Mouse (Mus musculus) bone marrow, adult 2 months (tissue): ENCODE data around the gene Pkib. TPM values are rescaled to one million over a fixed set of nuclear protein-coding genes. Genes with fewer than 3 reads are reported as not detected.

ENCODE experiments used
- H3K27ac ChIP-seq: fragments of 200-500 bp; 2 replicates; pipeline ENCODE4 v1.5.1; 2012; ENCODE audit warnings: low read depth, mild to moderate bottlenecking, control low read depth, inconsistent platforms, low read length; ENCODE audit not compliant: control insufficient read depth, poor library complexity, insufficient read depth
- H3K4me1 ChIP-seq: fragments of 200-500 bp; 2 replicates; pipeline ENCODE4 v1.6.1; 2011; ENCODE audit warnings: low read length; ENCODE audit not compliant: control insufficient read depth, insufficient read depth
- H3K4me3 ChIP-seq: fragments of 200-500 bp; replicated peaks from 2 replicates; pipeline ENCODE3; 2011; ENCODE audit warnings: mild to moderate bottlenecking, low read depth, low read length, control low read depth; ENCODE audit not compliant: control insufficient read depth
- CTCF ChIP-seq: fragments of 200-500 bp; IDR thresholded peaks from 2 replicates; pipeline ENCODE4 v1.5.1; 2011; ENCODE audit warnings: low read length, control low read depth; ENCODE audit not compliant: control insufficient read depth, insufficient read depth
- POLR2A ChIP-seq: fragments of 200-500 bp; IDR thresholded peaks from 2 replicates; pipeline ENCODE4 v1.6.1; 2011; ENCODE audit warnings: low read depth, mild to moderate bottlenecking, control low read depth, low read length, borderline replicate concordance; ENCODE audit not compliant: control insufficient read depth
- WGBS: fragments of 180-500 bp; shearing (Covaris S2); methylation state at CpG from one replicate; pipeline ENCODE4 v1.1.7; 2018; 5-methylcytosine and 5-hydroxymethylcytosine counted together
- polyA plus RNA-seq: library from polyadenylated mRNA; stranded (reverse); fragments of >200 nt; gene quantifications from 2 replicates; pipeline ENCODE4 v1.2.4, GENCODE M21; 2011; ENCODE audit warnings: low replicate concordance; ENCODE audit not compliant: missing spikeins, insufficient read depth, insufficient read length

Gene Pkib
- polyA plus RNA-seq, 1 experiment, result 8.7 TPM

DNA sequence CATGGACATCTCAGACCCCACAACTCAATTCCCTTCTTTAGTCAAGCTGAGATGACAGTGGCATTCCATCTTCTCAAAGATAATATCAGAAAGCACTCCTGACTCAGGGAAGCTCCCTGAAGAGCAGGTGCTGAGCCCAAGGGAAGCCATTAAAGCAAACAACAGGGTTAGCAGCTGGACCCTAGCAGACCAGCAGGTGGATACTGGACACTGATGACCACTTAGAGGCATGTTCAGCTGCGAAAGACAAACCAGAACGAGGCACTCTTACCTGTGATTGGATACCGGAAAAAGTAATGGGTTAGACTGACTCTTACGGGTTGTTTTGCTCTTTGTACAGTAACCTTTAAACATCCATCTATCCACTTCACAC, 1.1 kb downstream of the Pkib start:
- Histone ChIP-seq H3K27ac (no peak overlapping the region), H3K4me3 (no peak overlapping the region), H3K4me1 (no peaks in the 10 kb centered on the region; the same call in 1 of the 2 replicates)
- TF ChIP-seq CTCF, result no peak
- no peak for TF ChIP-seq POLR2A
- WGBS, result 78% methylated on average over 4 of the region's 4 CpGs

DNA sequence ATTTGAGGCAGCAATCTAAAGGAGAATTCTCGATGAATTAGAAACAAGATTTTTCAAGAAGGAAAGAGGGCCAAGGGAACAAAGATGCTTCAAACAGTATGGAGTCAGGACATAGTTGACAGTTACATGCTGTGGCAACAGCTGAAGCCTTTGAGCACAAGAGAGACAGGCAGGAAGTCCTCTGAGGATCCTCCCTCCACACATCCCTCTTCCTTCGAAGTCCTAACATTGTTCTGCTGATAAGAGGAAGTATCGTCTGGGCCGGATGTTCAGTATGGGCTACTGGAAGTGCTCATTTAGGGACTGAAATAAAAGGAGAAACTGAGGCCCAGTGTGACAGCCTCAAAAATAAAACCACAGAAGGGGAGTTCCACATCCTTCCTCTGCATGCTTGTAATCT, 5.2 kb downstream of the Pkib start:
- peaks cover 1% of the 10 kb centered on the region; the same call in 1 of the 2 replicates for H3K4me1 ChIP-seq
- no peak overlapping the region for H3K27ac ChIP-seq
- 6% methylated on average over 4 of the region's 4 CpGs for WGBS
- H3K4me3 ChIP-seq, result no peak overlapping the region
- TF ChIP-seq CTCF (no peak), POLR2A (no peak)

DNA sequence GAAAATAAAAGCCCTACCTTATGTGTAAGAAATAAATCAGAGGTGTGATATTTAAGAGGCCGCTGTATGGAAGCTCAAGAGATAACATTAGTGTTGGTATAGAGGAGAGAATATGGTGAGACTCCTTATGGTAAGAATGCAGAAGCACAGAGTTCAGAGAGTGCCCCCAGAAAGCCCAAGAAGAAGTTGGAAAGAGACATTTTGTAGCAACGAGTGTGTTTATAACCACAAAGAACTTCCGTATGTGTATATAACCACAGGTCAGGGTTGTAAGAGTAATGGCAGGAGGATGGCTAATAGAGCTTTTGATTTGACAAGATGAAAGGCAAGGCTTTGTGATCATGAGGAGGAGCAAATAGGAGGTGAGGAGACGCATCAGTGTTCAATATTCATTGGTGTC, 6.5 kb downstream of the Pkib start:
- WGBS, result 50% methylated on average over 4 of the region's 4 CpGs

DNA sequence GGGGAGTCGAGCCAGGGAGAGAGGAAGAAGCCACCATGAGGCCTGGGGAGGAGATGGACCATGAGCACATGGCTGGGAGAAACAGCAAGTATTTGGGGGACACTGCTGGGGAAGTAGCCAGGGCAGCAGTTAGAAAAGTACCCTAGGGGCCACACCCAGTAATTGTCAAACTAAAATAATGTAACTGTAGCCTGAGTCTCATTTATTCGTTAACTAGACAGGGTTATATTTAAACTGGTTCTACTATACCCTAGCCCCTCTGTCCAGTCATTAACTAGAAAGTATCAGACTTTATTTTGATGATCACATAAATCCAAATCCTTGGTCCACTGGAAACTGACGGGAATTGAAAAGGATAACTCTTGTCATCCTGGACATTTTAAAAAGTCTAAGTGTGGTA, 7.8 kb downstream of the Pkib start:
- 52% methylated on average over 3 of the region's 3 CpGs for WGBS
- Histone ChIP-seq H3K27ac (no peak overlapping the region), H3K4me1 (peaks cover 1% of the 10 kb centered on the region; the same call in 1 of the 2 replicates), H3K4me3 (no peak overlapping the region)
- no peak for TF ChIP-seq POLR2A
- no peak for TF ChIP-seq CTCF

More for the DNA sequence above, 6.5 kb downstream of the Pkib start:
- Histone ChIP-seq H3K27ac (no peak overlapping the region), H3K4me3 (no peak overlapping the region), H3K4me1 (peaks cover 1% of the 10 kb centered on the region; the same call in 1 of the 2 replicates)
- TF ChIP-seq POLR2A (no peak), CTCF (no peak)

DNA sequence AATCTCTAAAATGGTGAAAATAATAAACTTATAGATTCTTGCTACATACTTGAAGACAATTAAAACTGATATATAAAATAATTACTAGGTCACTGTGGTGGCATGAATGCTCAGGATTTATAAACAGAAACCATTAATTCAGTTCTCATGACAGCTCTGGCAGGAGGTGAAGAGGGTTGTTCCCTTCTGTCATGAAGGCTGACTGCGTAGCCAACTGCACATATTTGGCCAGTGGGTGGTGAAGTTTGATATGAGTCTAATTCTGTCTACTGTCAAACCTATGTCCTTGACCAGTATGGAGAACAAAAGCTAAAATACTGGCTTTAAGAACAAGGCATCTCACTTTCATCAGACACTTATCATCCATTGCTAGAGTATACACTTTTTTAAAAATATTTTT, 21.5 kb downstream of the Pkib start:
- Histone ChIP-seq H3K4me3 (no peak overlapping the region), H3K27ac (no peak overlapping the region), H3K4me1 (no peaks in the 10 kb centered on the region)
- TF ChIP-seq CTCF, result no peak
- no peak for TF ChIP-seq POLR2A
- WGBS, result 80% methylated on average over 1 of the region's 1 CpGs

DNA sequence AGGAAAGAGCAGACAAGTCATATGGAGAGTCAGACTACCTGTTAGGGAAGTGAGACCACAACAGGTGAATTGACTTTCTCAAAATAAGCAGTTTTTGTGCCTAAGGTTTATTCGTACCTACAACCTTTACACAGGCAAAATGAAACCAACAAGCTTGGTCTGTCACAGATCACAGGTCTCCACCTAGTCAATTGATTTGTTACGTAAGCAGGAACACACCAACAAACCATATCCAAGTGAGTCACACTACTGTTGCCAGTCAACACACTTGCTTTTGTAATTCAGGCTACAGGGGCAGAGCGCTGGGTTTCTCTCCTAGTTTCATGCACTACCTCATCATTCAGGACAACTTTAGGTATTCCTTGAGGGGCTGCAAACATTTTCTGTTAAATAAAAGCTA, 28.7 kb downstream of the Pkib start:
- H3K4me3 ChIP-seq, result no peak overlapping the region
- H3K4me1 ChIP-seq, result no peaks in the 10 kb centered on the region
- no peak overlapping the region for H3K27ac ChIP-seq
- TF ChIP-seq POLR2A, result no peak
- no peak for TF ChIP-seq CTCF
- 86% methylated on average over 3 of the region's 3 CpGs for WGBS

DNA sequence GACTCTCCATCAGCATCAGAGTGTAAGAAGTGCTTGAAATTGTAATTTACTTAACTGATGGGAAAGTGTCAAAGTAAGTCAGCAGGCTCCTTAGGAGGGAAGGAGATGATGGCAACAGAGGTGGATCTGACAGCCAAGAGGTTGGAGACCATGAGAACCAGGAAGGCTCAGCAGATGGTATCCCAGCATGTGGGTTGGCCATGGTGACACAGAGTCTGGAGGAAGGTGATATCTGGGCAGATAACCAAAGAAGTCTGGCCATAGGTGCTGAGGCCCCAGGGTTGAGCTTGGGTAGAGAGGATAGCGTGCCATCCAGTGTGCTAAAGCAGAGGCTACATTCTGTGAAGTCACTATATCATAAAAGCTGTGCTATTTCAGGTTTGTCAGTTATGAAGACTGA, 32.0 kb downstream of the Pkib start:
- no peak for TF ChIP-seq POLR2A
- TF ChIP-seq CTCF, result no peak
- H3K27ac ChIP-seq, result no peak overlapping the region
- 86% methylated on average over 1 of the region's 1 CpGs for WGBS
- no peak overlapping the region for H3K4me3 ChIP-seq
- no peaks in the 10 kb centered on the region for H3K4me1 ChIP-seq

DNA sequence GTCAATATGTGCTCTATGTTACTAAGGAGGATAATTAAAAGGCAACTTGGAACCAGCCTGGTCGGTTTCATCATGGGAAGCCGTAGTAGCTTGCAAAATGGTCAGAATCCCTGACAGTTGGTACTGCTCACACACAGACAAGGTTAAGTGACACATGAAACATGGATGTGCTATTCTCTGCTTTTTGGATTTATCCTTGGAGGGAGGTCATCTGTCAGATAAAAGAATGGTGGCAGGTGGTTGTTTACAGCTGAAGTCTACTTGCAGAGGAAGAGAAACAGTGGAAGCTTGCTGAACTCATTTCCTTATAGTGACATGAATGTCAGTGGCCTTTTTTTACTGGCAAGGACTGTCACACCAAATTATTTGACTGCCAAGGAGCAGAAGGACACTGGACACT, 32.5 kb downstream of the Pkib start:
- Histone ChIP-seq H3K4me1 (no peaks in the 10 kb centered on the region), H3K4me3 (no peak overlapping the region), H3K27ac (no peak overlapping the region)
- WGBS, result 79% methylated on average over 2 of the region's 2 CpGs
- TF ChIP-seq CTCF (no peak), POLR2A (no peak)

DNA sequence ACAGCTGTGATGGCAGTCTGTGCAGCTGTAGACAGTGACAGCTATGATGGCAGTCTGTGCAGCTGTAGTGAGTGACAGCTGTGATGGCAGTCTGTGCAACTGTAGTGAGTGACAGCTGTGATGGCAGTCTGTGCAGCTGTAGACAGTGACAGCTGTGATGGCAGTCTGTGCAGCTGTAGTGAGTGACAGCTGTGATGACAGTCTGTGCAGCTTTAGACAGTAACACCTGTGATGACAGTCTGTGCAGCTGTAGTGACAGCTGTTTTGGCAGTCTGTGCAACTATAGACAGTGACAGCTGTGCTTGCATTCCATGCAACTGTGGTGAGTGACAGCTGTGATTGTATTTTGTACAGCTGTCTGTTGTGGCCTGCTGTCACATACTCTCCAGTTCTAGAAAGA, 44.0 kb downstream of the Pkib start:
- TF ChIP-seq POLR2A (no peak), CTCF (no peak)
- Histone ChIP-seq H3K27ac (no peak overlapping the region), H3K4me3 (no peak overlapping the region), H3K4me1 (no peaks in the 10 kb centered on the region)
